Mouse (Mus musculus) adrenal gland, adult 8-10 months (tissue): ENCODE results near the gene Pmis2. TPM values are rescaled to one million over a fixed set of nuclear protein-coding genes. Genes with fewer than 3 reads are reported as not detected.
A peak's percentile ranks its signal among the peaks of the same experiment; 100 is the strongest.

Experiments
- DNase-seq: peaks from one replicate; pipeline ENCODE4 v3.0.0; 2022
- total RNA-seq, 4 experiments: library from RNA; stranded (reverse); gene quantifications; 2 replicates each; pipeline ENCODE4 v1.2.4; 2022

Gene Pmis2
- total RNA-seq, 4 experiments from 2014 or later: 0.75 TPM; not detected in 3

DNA sequence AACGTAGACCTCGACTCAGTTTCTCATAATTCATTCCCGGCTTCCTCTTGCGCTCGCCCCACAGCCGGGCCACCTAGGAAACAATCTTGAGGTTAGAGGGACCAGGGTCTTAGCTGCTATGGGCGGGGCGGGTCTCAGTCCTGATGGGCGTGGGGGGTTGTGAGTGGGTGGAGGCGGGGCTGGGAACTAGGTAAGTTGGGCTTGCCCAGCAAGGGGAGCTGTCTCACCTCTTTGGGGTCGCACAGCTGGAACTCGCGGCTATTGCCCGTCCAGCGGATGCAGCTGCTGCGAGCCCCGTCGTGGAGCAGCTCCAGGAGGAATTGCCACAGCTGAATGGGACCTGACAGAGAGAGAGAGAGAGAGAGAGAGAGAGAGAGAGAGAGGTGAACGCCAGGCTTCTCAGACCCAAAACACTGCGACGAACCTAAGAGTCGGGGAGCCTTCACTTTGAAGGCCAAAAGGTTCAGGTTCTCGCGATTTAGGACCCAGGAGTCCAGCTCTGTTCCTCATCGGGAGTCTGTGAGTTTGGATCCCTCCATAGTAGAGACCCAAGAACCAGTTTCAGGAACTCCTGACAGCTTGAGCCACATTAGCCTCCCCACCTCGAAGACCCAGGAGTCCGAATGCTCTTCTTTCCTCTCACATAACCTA, 37.5 kb downstream of the Pmis2 start:
- DNase-seq: no peak

- no peak for DNase-seq
Measured at GRCm38 (mm10) chr7:30629013-30629412, 42.4 kb downstream of the Pmis2 start.

GRCm38 (mm10) chr7:30626647-30627046, 44.8 kb downstream of the Pmis2 start:
- DNase-seq: no peak

DNA sequence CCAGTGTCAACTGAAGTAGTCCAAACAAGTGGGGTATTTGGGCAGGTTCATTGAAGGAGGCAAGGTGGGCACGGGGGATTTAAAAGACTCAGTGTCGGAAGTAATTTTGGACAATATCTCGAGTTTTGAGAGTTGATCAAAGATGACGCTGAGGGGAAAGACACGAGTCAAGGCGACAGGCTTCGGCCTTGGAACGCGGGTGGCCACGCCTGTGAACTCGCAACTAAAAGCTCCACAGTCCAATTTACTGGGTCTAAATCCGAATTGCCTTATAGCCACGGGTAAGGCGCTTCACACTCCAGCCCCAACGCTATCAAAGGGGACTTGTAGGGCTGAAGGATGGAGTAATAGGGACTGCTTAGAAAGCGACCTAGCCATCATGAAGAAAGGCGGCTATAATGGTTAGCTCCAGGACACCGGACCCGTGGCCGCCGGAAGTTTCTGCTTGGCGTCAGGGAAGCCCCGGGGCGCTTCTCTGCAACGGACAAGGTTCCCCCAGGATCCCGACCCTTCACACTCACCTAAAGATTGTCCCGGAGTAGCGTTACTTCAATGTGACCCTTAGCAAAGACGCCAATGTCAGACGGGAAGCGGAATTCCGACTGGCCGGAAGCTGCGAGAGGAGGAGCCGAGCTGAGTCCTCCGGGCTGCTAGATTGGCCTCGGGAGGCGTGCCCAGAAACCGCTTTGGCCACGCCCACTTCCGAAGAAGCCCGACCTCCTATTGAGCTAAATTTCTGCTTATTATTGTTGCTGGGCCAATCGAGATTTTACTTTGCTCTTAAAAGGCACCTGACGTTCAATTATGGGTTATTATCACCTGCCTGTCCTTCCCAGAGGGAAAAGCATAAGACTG, 45.6 kb downstream of the Pmis2 start, which contains the start of gene Cox6b1:
Gene Cox6b1 (minus strand): TSS at position 622 of the 855 bp plus-strand sequence.
- peak; percentile 83 for DNase-seq

Other genes starting within 250 kb of the Pmis2 start
- 1 to 10 TPM in 3 of 4 experiments, under 1 TPM in 1; 0.73 to 2.4 (median 1.7) TPM for gene Nfkbid, start 249.9 kb downstream of the Pmis2 start, total RNA-seq
- 10 to 100 TPM; 45.2 to 59.3 (median 46.7) TPM for gene Aplp1, start 226.1 kb downstream of the Pmis2 start, total RNA-seq
- gene Kirrel2, start 213.9 kb downstream of the Pmis2 start, total RNA-seq: not detected
- gene Nphs1, start 213.3 kb downstream of the Pmis2 start, total RNA-seq: not detected
- gene Prodh2, start 178.0 kb downstream of the Pmis2 start, total RNA-seq: under 1 TPM in 1 of 4 experiments, not detected in 3; 0.56 TPM
- gene Arhgap33, start 136.5 kb downstream of the Pmis2 start, total RNA-seq: 1 to 10 TPM; 2.2 to 9.4 (median 6.4) TPM
- gene Hspb6, start 119.4 kb downstream of the Pmis2 start, total RNA-seq: 10 to 100 TPM; 23.5 to 56.3 (median 32.4) TPM
- 10 to 100 TPM in 2 of 4 experiments, 1 to 10 TPM in 2; 9.1 to 13.4 (median 10.0) TPM for gene Proser3, start 119.3 kb downstream of the Pmis2 start, total RNA-seq
- 10 to 100 TPM; 56.1 to 65.5 (median 61.7) TPM for gene Lin37, start 111.8 kb downstream of the Pmis2 start, total RNA-seq
- gene U2af1l4, start 108.3 kb downstream of the Pmis2 start, total RNA-seq: 10 to 100 TPM; 70.4 to 83.6 (median 73.1) TPM
- gene Gm49396, start 108.3 kb downstream of the Pmis2 start, total RNA-seq: 10 to 100 TPM in 1 of 4 experiments, 1 to 10 TPM in 3; 2.9 to 11.3 (median 7.4) TPM
- 100 to 1,000 TPM; 146 to 179 (median 164) TPM for gene Psenen, start 108.0 kb downstream of the Pmis2 start, total RNA-seq
- 1 to 10 TPM; 2.1 to 7.9 (median 3.6) TPM for gene Igflr1, start 106.2 kb downstream of the Pmis2 start, total RNA-seq
- gene Kmt2b, start 82.9 kb downstream of the Pmis2 start, total RNA-seq: 10 to 100 TPM; 36.8 to 65.3 (median 57.0) TPM
- 1 to 10 TPM in 1 of 4 experiments, under 1 TPM in 1, not detected in 2; 0.73 to 1.8 TPM for gene Zbtb32, start 72.7 kb downstream of the Pmis2 start, total RNA-seq
- gene Upk1a, start 58.8 kb downstream of the Pmis2 start, total RNA-seq: under 1 TPM in 3 of 4 experiments, not detected in 1; 0.27 to 0.34 (median 0.31) TPM
- 1,000 to 10,000 TPM in 2 of 4 experiments, 100 to 1,000 TPM in 2; 538 to 1,102 (median 895) TPM for gene Cox6b1, start 45.5 kb downstream of the Pmis2 start, total RNA-seq
- gene Etv2, start 35.8 kb downstream of the Pmis2 start, total RNA-seq: not detected
- 10 to 100 TPM; 76.5 to 93.6 (median 85.1) TPM for gene Rbm42, start 21.3 kb downstream of the Pmis2 start, total RNA-seq
- 10 to 100 TPM in 3 of 4 experiments, 1 to 10 TPM in 1; 7.7 to 17.6 (median 12.1) TPM for gene Haus5, start 6.6 kb downstream of the Pmis2 start, total RNA-seq
- gene 2200002J24Rik, start 27.3 kb upstream of the Pmis2 start, total RNA-seq: 10 to 100 TPM in 1 of 4 experiments, 1 to 10 TPM in 3; 2.5 to 12.3 (median 5.8) TPM
- gene Atp4a, start 40.6 kb upstream of the Pmis2 start, total RNA-seq: 10 to 100 TPM in 2 of 4 experiments, 1 to 10 TPM in 2; 2.9 to 15.5 (median 9.4) TPM
- gene Tmem147, start 57.9 kb upstream of the Pmis2 start, total RNA-seq: 100 to 1,000 TPM; 179 to 210 (median 202) TPM
- not detected for gene Gapdhs, start 72.1 kb upstream of the Pmis2 start, total RNA-seq
- gene Sbsn, start 79.9 kb upstream of the Pmis2 start, total RNA-seq: 100 to 1,000 TPM; 213 to 399 (median 309) TPM
- gene Dmkn, start 92.2 kb upstream of the Pmis2 start, total RNA-seq: 1 to 10 TPM; 2.7 to 4.6 (median 4.2) TPM
- not detected for gene Krtdap, start 116.3 kb upstream of the Pmis2 start, total RNA-seq
- gene Ffar2, start 152.2 kb upstream of the Pmis2 start, total RNA-seq: 1 to 10 TPM; 1.6 to 9.0 (median 2.6) TPM
- gene Ffar3, start 184.6 kb upstream of the Pmis2 start, total RNA-seq: 1 to 10 TPM in 1 of 4 experiments, under 1 TPM in 3; 0.35 to 1.9 (median 0.75) TPM
- not detected for gene Ffar1, start 190.0 kb upstream of the Pmis2 start, total RNA-seq
- gene Cd22, start 208.7 kb upstream of the Pmis2 start, total RNA-seq: 1 to 10 TPM; 1.1 to 2.3 (median 1.5) TPM
- 1 to 10 TPM in 1 of 4 experiments, under 1 TPM in 3; 0.32 to 1.3 (median 0.42) TPM for gene Mag, start 243.3 kb upstream of the Pmis2 start, total RNA-seq